In the genomic region with DNA sequence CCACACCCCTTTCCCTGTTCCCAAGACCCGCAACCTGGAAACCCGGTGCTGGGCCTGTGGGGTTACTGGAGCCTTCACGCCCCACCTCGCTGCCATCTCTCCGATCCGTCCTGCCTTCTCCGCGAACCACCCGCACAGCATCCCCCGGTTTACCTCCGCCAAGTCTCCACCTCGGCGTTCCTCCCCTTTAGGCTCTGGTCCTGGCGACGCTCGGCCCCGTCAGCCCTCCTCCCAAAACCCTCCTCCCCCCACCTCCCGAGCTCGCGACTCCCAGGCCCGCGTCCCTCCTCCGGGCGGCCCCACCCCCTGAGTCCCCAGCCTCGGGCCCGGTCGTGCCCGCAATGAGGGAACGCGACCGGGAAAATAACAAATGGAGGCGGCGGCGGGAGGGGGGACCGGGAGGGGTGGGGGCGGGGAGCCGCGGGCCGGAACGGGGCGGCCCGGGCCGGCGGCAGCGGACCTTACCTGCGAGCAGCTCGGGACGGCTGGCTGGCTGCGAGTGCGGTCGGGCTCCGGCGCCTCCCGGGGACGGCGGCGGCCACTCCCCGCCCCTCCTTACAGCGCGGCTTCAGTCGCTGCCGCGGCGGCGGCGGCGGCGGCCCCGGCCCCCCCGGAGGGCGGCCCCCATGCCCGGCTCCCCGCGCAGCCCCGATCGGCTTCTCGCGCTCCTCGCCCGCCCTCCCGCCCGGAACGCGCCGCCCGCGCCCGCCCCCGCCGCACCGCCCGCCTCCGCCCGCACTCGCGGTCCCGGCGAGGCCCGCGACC, we compare ENCODE assay signal across 9 mouse cellular contexts. TPM values are rescaled to one million over a fixed set of nuclear protein-coding genes. Genes with fewer than 3 reads are reported as not detected.
DNase-seq lines count a peak whose midpoint lies in the region; ATAC-seq and TF ChIP-seq lines count a peak whose summit lies in the region.
"Had no signal": no experiment of that assay in that cellular context is flagged by ENCODE, and none has a peak within 500 bp of the region (broad histone marks: within the 10 kb centered on the region; RNA-seq: fewer than 3 reads in every experiment).

A gene (minus strand): TSS at position 191 of the 765 bp plus-strand sequence.
A gene (minus strand): TSS at position 694 of the 765 bp plus-strand sequence.

- ATAC-seq in hindbrain, embryonic 15.5 days (ENCODE audit: low FRiP score, low read depth) = peak; percentile 57
- peak; percentile 64 for ATAC-seq in midbrain, embryonic 16.5 days

- 2% methylated on average over 68 of the region's 100 CpGs for WGBS in cerebellum, adult 2 months
- under 1% methylated on average over 68 of the region's 100 CpGs for WGBS in hindbrain, embryonic 15.5 days
- WGBS in liver, adult 2 months = 3% methylated on average over 71 of the region's 100 CpGs
- WGBS in midbrain, embryonic 16.5 days = under 1% methylated on average over 32 of the region's 100 CpGs

- peaks cover 5% of the 10 kb centered on the region for H3K4me1 ChIP-seq in ES-Bruce4 (ENCODE audit: control insufficient read depth, insufficient read depth, low read length)
- peaks cover 7% of the 10 kb centered on the region for H3K4me1 ChIP-seq in cerebellum, adult 2 months (ENCODE audit: control insufficient read depth, insufficient read depth, low read length)
- H3K4me1 ChIP-seq in hindbrain, embryonic 15.5 days (replicated peaks) = peaks cover 56% of the 10 kb centered on the region
- peaks cover 38% of the 10 kb centered on the region for H3K4me1 ChIP-seq in liver, adult 2 months (ENCODE audit: control insufficient read depth, insufficient read depth, low read length)
- H3K4me1 ChIP-seq in midbrain, embryonic 16.5 days (ENCODE audit: control insufficient read depth, insufficient read depth, low read length) = peaks cover 39% of the 10 kb centered on the region

- intact Hi-C loops in gastrocnemius, adult 2 months (cut with DNase I) = loop anchor here (5.0 kb wide), 2 partner anchors 51 to 161 kb away; a partner anchor contains a TSS

- no peak for TF ChIP-seq EP300 in ES-Bruce4 (IDR thresholded peaks at IDR 0.05; ENCODE audit: insufficient read depth, low read depth, low read length)

- H3K9me3 ChIP-seq in ES-Bruce4 (replicated peaks; ENCODE audit: control insufficient read depth, insufficient read depth, low read length, poor library complexity, severe bottlenecking) = no peaks in the 10 kb centered on the region
- no peaks in the 10 kb centered on the region for H3K9me3 ChIP-seq in hindbrain, embryonic 15.5 days
- H3K9me3 ChIP-seq in midbrain, embryonic 16.5 days (replicated peaks; ENCODE audit: control insufficient read depth, low read length, poor library complexity, severe bottlenecking) = no peaks in the 10 kb centered on the region

- no peaks in the 10 kb centered on the region for H3K27me3 ChIP-seq in ES-Bruce4 (ENCODE audit: control insufficient read depth, insufficient read depth, low read length, poor library complexity, severe bottlenecking)
- no peaks in the 10 kb centered on the region for H3K27me3 ChIP-seq in cerebellum, adult 2 months (ENCODE audit: control insufficient read depth, insufficient read depth, low read length)
- no peaks in the 10 kb centered on the region for H3K27me3 ChIP-seq in hindbrain, embryonic 15.5 days
- no peaks in the 10 kb centered on the region for H3K27me3 ChIP-seq in liver, adult 2 months (ENCODE audit: control insufficient read depth, insufficient read depth, low read length)
- no peaks in the 10 kb centered on the region for H3K27me3 ChIP-seq in midbrain, embryonic 16.5 days (ENCODE audit: control insufficient read depth, insufficient read depth, low read depth, low read length)

- no peak for TF ChIP-seq CTCF in ES-Bruce4 (IDR thresholded peaks at IDR 0.05; ENCODE audit: low read depth, low read length)
- TF ChIP-seq CTCF in cerebellum, adult 2 months (IDR thresholded peaks at IDR 0.05; ENCODE audit: borderline replicate concordance, insufficient read depth, low read depth, low read length) = no peak
- TF ChIP-seq CTCF in gastrocnemius, adult 2 months (IDR thresholded peaks at IDR 0.05) = no peak
- TF ChIP-seq CTCF in liver, adult 2 months (IDR thresholded peaks at IDR 0.05; ENCODE audit: low read depth, low read length) = no peak

- H3K9ac ChIP-seq in ES-Bruce4 (ENCODE audit: low read depth, poor library complexity, severe bottlenecking) = peak within 1 kb of the TSS; percentile 98
- H3K9ac ChIP-seq in hindbrain, embryonic 15.5 days = peak within 1 kb of the TSS; percentile 88
- peak within 1 kb of the TSS; percentile 100 for H3K9ac ChIP-seq in liver, adult 2 months (ENCODE audit: low read depth, low read length)
- H3K9ac ChIP-seq in midbrain, embryonic 16.5 days (ENCODE audit: low read depth, low read length) = peak within 1 kb of the TSS; percentile 86

- peak within 1 kb of the TSS; percentile 71 for H3K4me3 ChIP-seq in ES-Bruce4 (ENCODE audit: low read depth, low read length)
- H3K4me3 ChIP-seq in cerebellum, adult 2 months (replicated peaks; ENCODE audit: insufficient read depth, low read depth, low read length) = peak within 1 kb of the TSS; percentile 95
- peak within 1 kb of the TSS; percentile 88 for H3K4me3 ChIP-seq in gastrocnemius, adult 2 months
- peak within 1 kb of the TSS; percentile 87 for H3K4me3 ChIP-seq in hindbrain, embryonic 15.5 days
- peak within 1 kb of the TSS; percentile 71 for H3K4me3 ChIP-seq in liver, adult 2 months (ENCODE audit: insufficient read depth, low read depth, low read length)
- peak within 1 kb of the TSS; percentile 84 for H3K4me3 ChIP-seq in midbrain, embryonic 16.5 days (ENCODE audit: low read depth, low read length)

- H3K4me2 ChIP-seq in hindbrain, embryonic 15.5 days = peak within 1 kb of the TSS; percentile 88
- peak within 1 kb of the TSS; percentile 78 for H3K4me2 ChIP-seq in midbrain, embryonic 16.5 days (ENCODE audit: low read length)

- DNase-seq in 3134 (ENCODE audit: extremely low read depth, insufficient read length, low spot score) = peak; percentile 79
- peak; percentile 78 to 81 for DNase-seq in cerebellum, adult 2 months
- peak; percentile 87 for DNase-seq in gastrocnemius, adult 2 months
- peak; percentile 61 for DNase-seq in liver, adult 2 months (ENCODE audit: extremely low read depth, low read depth, low spot score)
- DNase-seq in yolk sac, embryonic 10.5 days (ENCODE audit: low spot score) = peak; percentile 77

- no peaks in the 10 kb centered on the region for H3K36me3 ChIP-seq in ES-Bruce4 (ENCODE audit: control insufficient read depth, insufficient read depth, low read length, poor library complexity, severe bottlenecking)
- H3K36me3 ChIP-seq in hindbrain, embryonic 15.5 days = no peaks in the 10 kb centered on the region
- peaks cover 2% of the 10 kb centered on the region; the same call in 1 of the 2 replicates for H3K36me3 ChIP-seq in liver, adult 2 months (ENCODE audit: control insufficient read depth, insufficient read depth, low read length)
- no peaks in the 10 kb centered on the region for H3K36me3 ChIP-seq in midbrain, embryonic 16.5 days (ENCODE audit: control insufficient read depth, insufficient read depth, low read length)

- H3K27ac ChIP-seq in ES-Bruce4 (ENCODE audit: insufficient read depth, low read length) = peak within 1 kb of the TSS; percentile 45
- H3K27ac ChIP-seq in cerebellum, adult 2 months (ENCODE audit: insufficient read depth, low read length) = peak within 1 kb of the TSS; percentile 96
- H3K27ac ChIP-seq in gastrocnemius, adult 2 months = peak within 1 kb of the TSS; percentile 89
- peak within 1 kb of the TSS; percentile 98 for H3K27ac ChIP-seq in hindbrain, embryonic 15.5 days (replicated peaks)
- peak within 1 kb of the TSS; percentile 76 for H3K27ac ChIP-seq in liver, adult 2 months (replicated peaks; ENCODE audit: insufficient read depth, low read depth, low read length)
- H3K27ac ChIP-seq in midbrain, embryonic 16.5 days (ENCODE audit: low read length) = peak within 1 kb of the TSS; percentile 95

- H3K79me2 ChIP-seq in liver, adult 2 months (ENCODE audit: control insufficient read depth, insufficient read depth, low read length) = peaks cover 36% of the 10 kb centered on the region

- no peak for TF ChIP-seq POLR2A in ES-Bruce4 (IDR thresholded peaks at IDR 0.05; ENCODE audit: insufficient read depth, low read length)
- 0 out of 2 replicates have a peak, but pooled peaks have one; percentile 31 for TF ChIP-seq POLR2A in cerebellum, adult 2 months (IDR thresholded peaks at IDR 0.05; ENCODE audit: borderline replicate concordance, insufficient read depth, low read length)
- no peak for TF ChIP-seq POLR2A in liver, adult 2 months (IDR thresholded peaks at IDR 0.05; ENCODE audit: extremely low read depth, insufficient read depth, low read length)

RNA-seq across cellular contexts. Expression of the first gene that starts in this region (rescaled TPM):
- 0.59 TPM in 1 of 2 replicates, not detected in the other for polyA plus RNA-seq in ES-Bruce4 (2011; ENCODE audit: insufficient read depth, insufficient read length, low read depth, missing spikeins)
- not detected in 2 replicates for polyA plus RNA-seq in cerebellum, adult 2 months (2012; rRNA removed)
- not detected for total RNA-seq in gastrocnemius, adult 2 months (2021)
- not detected in 2 replicates for polyA plus RNA-seq in hindbrain, embryonic 15.5 days (2015; fragmentation: Nextera tagmentation; extraction: Ambion mirVana)
- not detected in 2 replicates for total RNA-seq in liver, adult 2 months (2014; rRNA removed)
- not detected in 2 replicates for polyA plus RNA-seq in liver, adult 2 months (2012; rRNA removed)
- polyA plus RNA-seq in midbrain, embryonic 16.5 days (2015; fragmentation: Nextera tagmentation; extraction: Ambion mirVana) = not detected in 2 replicates
- polyA plus RNA-seq: gonadal fat pad, adult 2 months had no signal

RNA-seq across cellular contexts. Expression of the second gene that starts in this region (rescaled TPM):
- 32.0 and 35.2 TPM in 2 replicates for polyA plus RNA-seq in ES-Bruce4 (2011; ENCODE audit: insufficient read depth, insufficient read length, low read depth, missing spikeins)
- 83.5 and 90.3 TPM in 2 replicates for polyA plus RNA-seq in cerebellum, adult 2 months (2012; rRNA removed)
- total RNA-seq in gastrocnemius, adult 2 months (2021) = 10 to 100 TPM; 46.4 to 47.9 TPM
- polyA plus RNA-seq in hindbrain, embryonic 15.5 days (2015; fragmentation: Nextera tagmentation; extraction: Ambion mirVana) = 26.8 and 30.4 TPM in 2 replicates
- 1.4 and 1.5 TPM in 2 replicates for total RNA-seq in liver, adult 2 months (2014; rRNA removed)
- polyA plus RNA-seq in liver, adult 2 months (2012; rRNA removed) = 9.6 and 10.9 TPM in 2 replicates
- polyA plus RNA-seq in midbrain, embryonic 16.5 days (2015; fragmentation: Nextera tagmentation; extraction: Ambion mirVana) = 28.9 and 29.3 TPM in 2 replicates

Comparison
In these comparisons a context has a peak if more than half of its experiments do, and no peak if none do; other contexts are left out.
1. Peak in every context shown above with its lines: DNase-seq, ATAC-seq, H3K4me3 ChIP-seq and H3K27ac ChIP-seq.
2. RNA of the second gene that starts in this region (total RNA-seq): 46.4 to 47.9 TPM in gastrocnemius, adult 2 months; 1.4 to 1.5 TPM in liver, adult 2 months; every median in the first group is over 10 times any median in the second.
3. H3K27ac ChIP-seq: peak in every context shown above with its lines; median percentile 98 in hindbrain, embryonic 15.5 days; 96 in cerebellum, adult 2 months; 95 in midbrain, embryonic 16.5 days; 89 in gastrocnemius, adult 2 months; 76 in liver, adult 2 months; 45 in ES-Bruce4.